Mouse (Mus musculus): ENCODE data around the gene Tshz3.

DNA sequence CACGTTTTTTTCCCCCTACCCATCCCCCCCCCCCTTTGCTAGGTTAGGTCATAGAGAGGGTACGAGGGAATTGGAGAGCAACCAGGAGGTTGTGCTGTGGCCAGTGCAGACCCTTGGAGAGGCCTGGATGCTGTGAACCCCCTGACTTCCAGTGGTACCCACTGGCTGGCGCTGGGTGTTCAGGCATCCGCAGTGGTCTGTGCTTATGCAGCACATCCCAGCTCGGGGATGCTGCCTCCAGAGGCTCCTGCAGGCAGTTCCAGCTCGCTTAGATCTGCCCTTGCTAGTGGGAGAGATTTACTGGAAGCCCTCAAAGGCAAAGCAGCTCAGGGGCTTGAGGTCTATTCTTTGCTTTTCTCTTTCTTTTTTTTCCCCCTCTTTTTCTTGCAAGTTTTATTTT, 19.3 kb downstream of the Tshz3 start:
- TF ChIP-seq CTCF (IDR thresholded peaks at IDR 0.05; ENCODE audit: borderline replicate concordance, extremely low read depth, insufficient read depth, insufficient read length) = peak; percentile 62
- no peak for TF ChIP-seq POLR2A (IDR thresholded peaks at IDR 0.05; ENCODE audit: borderline replicate concordance, extremely low read depth, insufficient read depth, insufficient read length, poor library complexity, severe bottlenecking)
